Mouse (Mus musculus): ENCODE data around the gene Nudt2.

GRCm38 (mm10) chr4:41499619-41500018 is 34.7 kb downstream of the Nudt2 start:
- TF ChIP-seq ZNF384 (IDR thresholded peaks at IDR 0.05; ENCODE audit: low read depth, low read length) (no peak), CHD2 (IDR thresholded peaks at IDR 0.05; ENCODE audit: low read depth, low read length) (no peak)

Data from ES-E14 (cell line).